Mouse (Mus musculus): ENCODE measurements at regions not wholly inside any gene's neighbourhood (a gene's known extent, or its start where the extent isn't known, plus 50 kb on each side); places are given as distances from the start of the nearest gene placed in this dataset.

DNA sequence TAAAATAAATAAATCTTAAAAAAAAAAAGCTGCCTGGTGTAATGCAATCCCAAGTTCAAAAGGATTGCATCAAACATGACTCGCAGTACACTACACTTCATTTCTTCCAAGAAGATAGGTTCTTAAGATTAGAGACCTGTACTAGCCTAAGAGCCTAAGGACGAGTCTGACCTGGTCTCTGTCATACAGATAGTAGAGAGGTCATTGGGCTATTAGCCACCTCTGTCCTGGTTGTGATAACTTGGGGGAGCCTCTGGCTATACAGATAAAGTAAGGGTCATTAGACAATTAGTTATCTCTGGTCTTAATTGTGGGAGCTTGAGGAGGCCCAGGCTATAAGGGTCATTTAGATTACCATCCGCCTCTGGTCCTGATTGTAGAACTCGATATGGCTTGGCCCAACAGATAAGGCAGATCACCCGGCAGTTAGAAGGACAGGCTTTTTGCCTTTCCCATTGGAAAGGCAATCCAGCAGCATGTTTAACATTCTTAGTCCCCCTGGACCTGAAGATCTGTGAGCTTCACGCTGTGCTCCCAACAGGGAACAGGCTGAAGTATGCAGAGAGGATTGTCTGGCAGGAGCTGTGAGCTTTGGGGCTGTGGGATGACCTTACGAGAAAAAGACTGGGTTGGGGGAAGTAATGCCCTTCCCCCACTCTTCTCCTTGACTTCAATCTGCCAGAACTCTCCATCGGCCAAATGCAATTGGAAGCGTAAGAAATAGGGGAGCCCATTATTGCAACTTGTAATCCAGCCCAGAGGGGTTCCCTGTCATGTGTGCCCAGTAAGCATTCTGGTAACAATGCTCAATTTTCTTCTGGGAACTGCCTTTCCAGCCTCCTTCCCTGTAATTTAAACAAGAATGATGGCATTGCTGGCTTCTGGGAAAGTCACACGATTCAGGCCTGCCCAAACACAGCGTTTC, 199.0 kb upstream of the Jmjd1c start:
- H3K27me3 ChIP-seq (ENCODE audit: control insufficient read depth, insufficient read depth, low read length), result no peaks in the 10 kb centered on the region
- 36% methylated on average over 11 of the region's 11 CpGs for WGBS (ENCODE audit: insufficient replicate concordance)
- H3K4me1 ChIP-seq (replicated peaks; ENCODE audit: control insufficient read depth in 2 of 2, insufficient read depth in 2 of 2, low read length in 1 of 2), result peaks cover 0 to 9% of the 10 kb centered on the region in 2 experiments; a peak in 1 of 4 replicates
- H3K36me3 ChIP-seq (replicated peaks; ENCODE audit: control insufficient read depth, insufficient read depth, low read depth), result no peaks in the 10 kb centered on the region
- no peak for ATAC-seq (ENCODE audit: insufficient read depth)
- no peak for DNase-seq (ENCODE audit: low read depth in 3 of 3, low spot score in 3 of 3)
- no peak overlapping the region for H3K9ac ChIP-seq (replicated peaks)
- no peak overlapping the region for H3K27ac ChIP-seq
- H3K9me3 ChIP-seq (ENCODE audit: control insufficient read depth, low read length), result no peaks in the 10 kb centered on the region
- TF ChIP-seq CTCF (IDR thresholded peaks at IDR 0.05; ENCODE audit: low read depth), result no peak
- TF ChIP-seq EP300 (IDR thresholded peaks at IDR 0.05; ENCODE audit: low read depth), result no peak
- H3K4me3 ChIP-seq (ENCODE audit: insufficient read depth in 1 of 2, low read depth in 2 of 2, low read length in 2 of 2), result no peak overlapping the region
- H3K4me2 ChIP-seq (ENCODE audit: low read depth), result no peak overlapping the region

DNA sequence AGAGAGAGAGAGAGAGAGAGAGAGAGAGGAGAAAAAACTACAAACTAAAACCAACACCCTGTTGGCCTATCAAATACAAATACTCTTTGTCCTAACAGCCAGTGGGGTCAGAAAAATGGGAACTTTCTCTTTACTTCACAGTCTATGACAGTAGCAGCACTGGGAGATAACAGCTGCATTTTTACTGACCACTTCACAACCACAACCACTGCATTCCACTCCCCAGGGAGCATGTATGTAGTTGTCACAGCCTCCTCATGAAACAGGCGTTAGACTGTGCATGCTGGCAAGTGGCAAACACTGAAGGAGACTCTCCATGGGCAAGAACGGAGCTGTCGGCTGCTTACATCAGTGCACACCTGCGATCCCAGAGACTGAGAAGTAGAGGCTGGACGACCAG, 196.2 kb upstream of the Jmjd1c start:
- H3K9me3 ChIP-seq (ENCODE audit: control insufficient read depth, low read length), result no peaks in the 10 kb centered on the region
- H3K27ac ChIP-seq, result no peak overlapping the region
- peaks cover 0 to 9% of the 10 kb centered on the region in 2 experiments; a peak in 2 of 4 replicates for H3K4me1 ChIP-seq (replicated peaks; ENCODE audit: control insufficient read depth in 2 of 2, insufficient read depth in 2 of 2, low read length in 1 of 2)
- H3K27me3 ChIP-seq (ENCODE audit: control insufficient read depth, insufficient read depth, low read length), result no peaks in the 10 kb centered on the region
- no peak overlapping the region for H3K4me3 ChIP-seq (ENCODE audit: insufficient read depth in 1 of 2, low read depth in 2 of 2, low read length in 2 of 2)
- H3K36me3 ChIP-seq (replicated peaks; ENCODE audit: control insufficient read depth, insufficient read depth, low read depth), result no peaks in the 10 kb centered on the region
- 67% methylated on average over 5 of the region's 5 CpGs for WGBS (ENCODE audit: insufficient replicate concordance)
- H3K9ac ChIP-seq (replicated peaks), result no peak overlapping the region
- H3K4me2 ChIP-seq (ENCODE audit: low read depth), result no peak overlapping the region
- ATAC-seq (ENCODE audit: insufficient read depth) (no peak), DNase-seq (ENCODE audit: low read depth in 3 of 3, low spot score in 3 of 3) (no peak)
- TF ChIP-seq CTCF (IDR thresholded peaks at IDR 0.05; ENCODE audit: low read depth), result no peak
- TF ChIP-seq EP300 (IDR thresholded peaks at IDR 0.05; ENCODE audit: low read depth), result no peak

GRCm38 (mm10) chr10:66900781-66901180, 195.1 kb upstream of the Jmjd1c start:
- Histone ChIP-seq H3K27ac (no peak overlapping the region), H3K9me3 (ENCODE audit: control insufficient read depth, low read length) (no peaks in the 10 kb centered on the region), H3K4me2 (ENCODE audit: low read depth) (no peak overlapping the region), H3K9ac (replicated peaks) (no peak overlapping the region), H3K4me3 (ENCODE audit: insufficient read depth in 1 of 2, low read depth in 2 of 2, low read length in 2 of 2) (no peak overlapping the region), H3K27me3 (ENCODE audit: control insufficient read depth, insufficient read depth, low read length) (no peaks in the 10 kb centered on the region), H3K36me3 (replicated peaks; ENCODE audit: control insufficient read depth, insufficient read depth, low read depth) (no peaks in the 10 kb centered on the region), H3K4me1 (replicated peaks; ENCODE audit: control insufficient read depth in 2 of 2, insufficient read depth in 2 of 2, low read length in 1 of 2) (peaks cover 0 to 9% of the 10 kb centered on the region in 2 experiments; a peak in 2 of 4 replicates)
- ATAC-seq (ENCODE audit: insufficient read depth) (no peak), DNase-seq (ENCODE audit: low read depth in 3 of 3, low spot score in 3 of 3) (no peak)
- no peak for TF ChIP-seq EP300 (IDR thresholded peaks at IDR 0.05; ENCODE audit: low read depth)
- no peak for TF ChIP-seq CTCF (IDR thresholded peaks at IDR 0.05; ENCODE audit: low read depth)
- 23% methylated on average over 10 of the region's 10 CpGs for WGBS (ENCODE audit: insufficient replicate concordance)

- DNase-seq (ENCODE audit: low read depth in 3 of 3, low spot score in 3 of 3) (no peak), ATAC-seq (ENCODE audit: insufficient read depth) (no peak)
- WGBS (ENCODE audit: insufficient replicate concordance), result 9% methylated on average over 9 of the region's 9 CpGs
- peak overlapping the region; percentile 33 for H3K4me2 ChIP-seq (ENCODE audit: low read depth)
- TF ChIP-seq EP300 (IDR thresholded peaks at IDR 0.05; ENCODE audit: low read depth) (no peak), CTCF (IDR thresholded peaks at IDR 0.05; ENCODE audit: low read depth) (no peak)
- H3K9me3 ChIP-seq (ENCODE audit: control insufficient read depth, low read length), result no peaks in the 10 kb centered on the region
- H3K4me3 ChIP-seq (ENCODE audit: insufficient read depth in 1 of 2, low read depth in 2 of 2, low read length in 2 of 2), result no peak overlapping the region
- no peak overlapping the region for H3K27ac ChIP-seq
- no peaks in the 10 kb centered on the region for H3K27me3 ChIP-seq (ENCODE audit: control insufficient read depth, insufficient read depth, low read length)
- peaks cover 0 to 9% of the 10 kb centered on the region in 2 experiments; a peak in 2 of 4 replicates for H3K4me1 ChIP-seq (replicated peaks; ENCODE audit: control insufficient read depth in 2 of 2, insufficient read depth in 2 of 2, low read length in 1 of 2)
- no peak overlapping the region for H3K9ac ChIP-seq (replicated peaks)
- H3K36me3 ChIP-seq (replicated peaks; ENCODE audit: control insufficient read depth, insufficient read depth, low read depth), result no peaks in the 10 kb centered on the region
Observed at GRCm38 (mm10) chr10:66901873-66902272, 194.1 kb upstream of the Jmjd1c start.

- H3K4me3 ChIP-seq (ENCODE audit: insufficient read depth in 1 of 2, low read depth in 2 of 2, low read length in 2 of 2), result no peak overlapping the region
- DNase-seq (ENCODE audit: low read depth in 3 of 3, low spot score in 3 of 3), result no peak
- WGBS (ENCODE audit: insufficient replicate concordance), result 49% methylated on average over 10 of the region's 10 CpGs
- no peaks in the 10 kb centered on the region for H3K27me3 ChIP-seq (ENCODE audit: control insufficient read depth, insufficient read depth, low read length)
- no peak overlapping the region for H3K9ac ChIP-seq (replicated peaks)
- TF ChIP-seq CTCF (IDR thresholded peaks at IDR 0.05; ENCODE audit: low read depth), result no peak
- H3K4me1 ChIP-seq (replicated peaks; ENCODE audit: control insufficient read depth in 2 of 2, insufficient read depth in 2 of 2, low read length in 1 of 2), result peaks cover 0 to 16% of the 10 kb centered on the region in 2 experiments; a peak in 2 of 4 replicates
- ATAC-seq (ENCODE audit: insufficient read depth), result no peak
- no peak overlapping the region for H3K4me2 ChIP-seq (ENCODE audit: low read depth)
- H3K36me3 ChIP-seq (replicated peaks; ENCODE audit: control insufficient read depth, insufficient read depth, low read depth), result no peaks in the 10 kb centered on the region
- H3K9me3 ChIP-seq (ENCODE audit: control insufficient read depth, low read length), result no peaks in the 10 kb centered on the region
- H3K27ac ChIP-seq, result no peak overlapping the region
Observed at GRCm38 (mm10) chr10:66904552-66905367, 191.2 kb upstream of the Jmjd1c start.

Measured in liver, embryonic 14.5 days (tissue).